In the genomic region with DNA sequence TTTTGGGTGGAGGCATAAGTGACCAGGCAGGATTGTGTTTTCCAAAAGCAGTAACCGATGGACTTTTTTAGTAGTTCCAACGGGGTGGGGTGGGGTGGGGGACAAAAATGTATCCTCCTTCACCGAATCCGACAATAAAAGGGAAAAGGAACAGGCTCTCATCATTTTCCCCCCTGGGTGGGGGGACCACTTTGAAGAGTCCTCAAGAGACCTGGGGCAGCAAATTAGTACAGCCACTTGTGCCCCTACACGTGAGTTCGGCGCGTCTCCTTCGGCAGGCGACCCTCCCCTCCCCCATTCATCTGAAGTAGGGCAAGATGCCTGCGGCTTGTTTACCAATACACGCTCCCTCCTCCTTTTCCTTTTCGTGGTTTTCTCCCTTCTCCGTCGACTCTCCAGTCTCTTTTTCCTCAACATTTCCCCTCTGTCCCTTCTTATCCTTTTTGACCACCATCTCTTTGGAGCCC, we compare ENCODE assay signal across 10 mouse cellular contexts. TPM values are rescaled to one million over a fixed set of nuclear protein-coding genes. Genes with fewer than 3 reads are reported as not detected.
A peak's percentile ranks its signal among the peaks of the same experiment; 100 is the strongest.
DNase-seq lines count a peak whose midpoint lies in the region; ATAC-seq and TF ChIP-seq lines count a peak whose summit lies in the region.
"Had no signal": no experiment of that assay in that cellular context is flagged by ENCODE, and none has a peak within 500 bp of the region (broad histone marks: within the 10 kb centered on the region; RNA-seq: fewer than 3 reads in every experiment).

No protein-coding gene starts in this region.

- H3K9me3 ChIP-seq in heart, postnatal 0 days (replicated peaks; ENCODE audit: control insufficient read depth, low read length) = no peaks in the 10 kb centered on the region
- H3K9me3 ChIP-seq in forebrain, postnatal 0 days (ENCODE audit: low read length) = no peaks in the 10 kb centered on the region
- no peaks in the 10 kb centered on the region for H3K9me3 ChIP-seq in midbrain, postnatal 0 days (ENCODE audit: low read length)

- TF ChIP-seq EP300 in heart, postnatal 0 days (IDR thresholded peaks at IDR 0.05; ENCODE audit: low read depth) = no peak
- no peak for TF ChIP-seq EP300 in heart, adult 2 months (IDR thresholded peaks at IDR 0.05; ENCODE audit: insufficient read depth, low read depth, low read length)

- no peak overlapping the region for H3K27ac ChIP-seq in heart, postnatal 0 days (ENCODE audit: low read depth)
- H3K27ac ChIP-seq in heart, adult 2 months = no peak overlapping the region
- 0 out of 2 replicates have a peak overlapping the region, but pooled peaks have one; percentile 24 for H3K27ac ChIP-seq in forebrain, postnatal 0 days (ENCODE audit: low read depth, low read length)
- no peak overlapping the region for H3K27ac ChIP-seq in midbrain, postnatal 0 days (ENCODE audit: low read depth, low read length)

- H3K4me1 ChIP-seq in heart, postnatal 0 days (ENCODE audit: control insufficient read depth, insufficient read depth) = peaks cover 16% of the 10 kb centered on the region; the same call in 1 of the 2 replicates
- H3K4me1 ChIP-seq in heart, adult 2 months (ENCODE audit: control insufficient read depth, insufficient read depth, low read length) = no peaks in the 10 kb centered on the region
- 0 out of 2 replicates have a peak, but pooled peaks cover 5% of the 10 kb centered on the region for H3K4me1 ChIP-seq in forebrain, postnatal 0 days (ENCODE audit: insufficient read depth)
- H3K4me1 ChIP-seq in midbrain, postnatal 0 days (ENCODE audit: insufficient read depth, low read length) = no peaks in the 10 kb centered on the region

- intact Hi-C loops in heart, adult 2 months (cut with DNase I) = loop anchor here (10.0 kb wide), 3 partner anchors 215 to 565 kb away; a partner anchor contains a TSS

- WGBS in heart, postnatal 0 days = 1% methylated on average over 15 of the region's 15 CpGs
- 2% methylated on average over 15 of the region's 15 CpGs for WGBS in heart, adult 2 months
- under 1% methylated on average over 14 of the region's 15 CpGs for WGBS in forebrain, postnatal 0 days
- WGBS in midbrain, postnatal 0 days = under 1% methylated on average over 15 of the region's 15 CpGs

- no peak for ATAC-seq in heart, postnatal 0 days (ENCODE audit: insufficient read depth, low read depth)
- no peak for ATAC-seq in forebrain, postnatal 0 days
- ATAC-seq in midbrain, postnatal 0 days (ENCODE audit: low FRiP score) = no peak

- peak overlapping the region; percentile 34; the same call in 1 of the 2 replicates for H3K4me3 ChIP-seq in heart, postnatal 0 days (ENCODE audit: low read depth, low read length)
- no peak overlapping the region for H3K4me3 ChIP-seq in heart, adult 2 months
- H3K4me3 ChIP-seq in forebrain, postnatal 0 days (ENCODE audit: low read depth, low read length) = peak overlapping the region; percentile 31
- no peak overlapping the region for H3K4me3 ChIP-seq in midbrain, postnatal 0 days (ENCODE audit: low read depth, low read length)

- H3K4me2 ChIP-seq in heart, postnatal 0 days (ENCODE audit: low read depth, low read length) = peak overlapping the region; percentile 15; the same call in 1 of the 2 replicates
- peak overlapping the region; percentile 48 for H3K4me2 ChIP-seq in forebrain, postnatal 0 days (ENCODE audit: low read depth)
- peak overlapping the region; percentile 34 for H3K4me2 ChIP-seq in midbrain, postnatal 0 days (ENCODE audit: low read depth, low read length, poor library complexity, severe bottlenecking)
- H3K4me2 ChIP-seq: lung, embryonic 14.5 days had no signal

- H3K9ac ChIP-seq in heart, postnatal 0 days (replicated peaks; ENCODE audit: low read depth, low read length) = no peak overlapping the region
- H3K9ac ChIP-seq in heart, adult 2 months (ENCODE audit: low read depth, low read length) = no peak overlapping the region
- no peak overlapping the region for H3K9ac ChIP-seq in forebrain, postnatal 0 days
- H3K9ac ChIP-seq in midbrain, postnatal 0 days (replicated peaks; ENCODE audit: low read length, poor library complexity, severe bottlenecking) = no peak overlapping the region
- H3K9ac ChIP-seq: lung, embryonic 14.5 days had no signal

- peaks cover 90% of the 10 kb centered on the region for H3K27me3 ChIP-seq in heart, postnatal 0 days (ENCODE audit: control insufficient read depth, insufficient read depth, low read length)
- H3K27me3 ChIP-seq in heart, adult 2 months (ENCODE audit: control insufficient read depth, insufficient read depth, low read length) = peaks cover 22% of the 10 kb centered on the region
- H3K27me3 ChIP-seq in forebrain, postnatal 0 days (ENCODE audit: insufficient read depth, low read length) = peaks cover 29% of the 10 kb centered on the region
- H3K27me3 ChIP-seq in midbrain, postnatal 0 days (ENCODE audit: insufficient read depth, low read length) = peaks cover 87% of the 10 kb centered on the region

- no peak for TF ChIP-seq CTCF in heart, postnatal 0 days (IDR thresholded peaks at IDR 0.05; ENCODE audit: low read depth)
- no peak for TF ChIP-seq CTCF in heart, adult 2 months (IDR thresholded peaks at IDR 0.05)
- TF ChIP-seq CTCF in forebrain, postnatal 0 days (IDR thresholded peaks at IDR 0.05; ENCODE audit: low read depth) = no peak
- no peak for TF ChIP-seq CTCF in midbrain, postnatal 0 days (IDR thresholded peaks at IDR 0.05)

- H3K36me3 ChIP-seq in heart, postnatal 0 days (replicated peaks; ENCODE audit: control insufficient read depth, insufficient read depth, low read length) = no peaks in the 10 kb centered on the region
- no peaks in the 10 kb centered on the region for H3K36me3 ChIP-seq in heart, adult 2 months (ENCODE audit: control insufficient read depth, insufficient read depth, low read length)
- no peaks in the 10 kb centered on the region for H3K36me3 ChIP-seq in forebrain, postnatal 0 days (ENCODE audit: insufficient read depth)
- no peaks in the 10 kb centered on the region for H3K36me3 ChIP-seq in midbrain, postnatal 0 days (ENCODE audit: insufficient read depth, low read length)

- H3K79me2 ChIP-seq in heart, adult 2 months (replicated peaks; ENCODE audit: control insufficient read depth, insufficient read depth, low read length) = no peaks in the 10 kb centered on the region

- no peak for DNase-seq in heart, postnatal 0 days (ENCODE audit: low spot score)
- no peak for DNase-seq in heart, adult 2 months
- DNase-seq in cerebellum, postnatal 10 days = peak; percentile 82 to 85
- DNase-seq in forebrain, postnatal 0 days = no peak
- DNase-seq in midbrain, postnatal 0 days (ENCODE audit: low spot score) = no peak
- no peak for DNase-seq in frontal cortex, postnatal 36 days (ENCODE audit: low spot score in 2 of 2)
- no peak for DNase-seq in right cerebral cortex, postnatal 10 days (ENCODE audit: low spot score in 2 of 2)
- no peak for DNase-seq in natural killer cell, adult 2 months (ENCODE audit: low spot score in 2 of 2)
- DNase-seq: lung, embryonic 14.5 days had no signal

- TF ChIP-seq POLR2A in heart, adult 2 months (IDR thresholded peaks at IDR 0.05; ENCODE audit: insufficient read depth, low read depth, low read length) = no peak

RNA-seq across cellular contexts. Expression of a gene that starts 20.6 kb away (rescaled TPM):
- total RNA-seq in heart, postnatal 0 days (2014; rRNA removed; ENCODE audit: low replicate concordance) = not detected in 2 replicates
- polyA plus RNA-seq in heart, postnatal 0 days (2015; fragmentation: Nextera tagmentation; extraction: Ambion mirVana) = 0.05 and 0.15 TPM in 2 replicates
- total RNA-seq in heart, adult 2 months (2021) = not detected
- polyA plus RNA-seq in heart, adult 2 months (2012; rRNA removed) = not detected in 2 replicates
- 19.0 and 32.9 TPM in 2 replicates for total RNA-seq in forebrain, postnatal 0 days (2014; rRNA removed)
- 14.6 and 19.0 TPM in 2 replicates for polyA plus RNA-seq in forebrain, postnatal 0 days (2015; fragmentation: Nextera tagmentation; extraction: Ambion mirVana)
- 15.4 and 27.1 TPM in 2 replicates for total RNA-seq in midbrain, postnatal 0 days (2014; rRNA removed)
- polyA plus RNA-seq in midbrain, postnatal 0 days (2015; fragmentation: Nextera tagmentation; extraction: Ambion mirVana) = 6.9 and 11.3 TPM in 2 replicates
- total RNA-seq: hematopoietic stem cell, adult 5-6 weeks had no signal
- polyA plus RNA-seq: lung, embryonic 14.5 days had no signal

Comparison
In these comparisons a context has a peak if more than half of its experiments do, and no peak if none do; other contexts are left out.
1. H3K4me3 ChIP-seq: peak in heart, postnatal 0 days (single experiment) and forebrain, postnatal 0 days (single experiment); none in heart, adult 2 months (single experiment) and midbrain, postnatal 0 days (single experiment).
2. DNase-seq: peak in cerebellum, postnatal 10 days (2 of 2); none in heart, postnatal 0 days (single experiment), heart, adult 2 months (0 of 2), forebrain, postnatal 0 days (single experiment), midbrain, postnatal 0 days (single experiment), frontal cortex, postnatal 36 days (0 of 2), right cerebral cortex, postnatal 10 days (0 of 2) and natural killer cell, adult 2 months (0 of 2).
3. RNA of a gene that starts 20.6 kb away (total RNA-seq): 19.0 to 32.9 TPM in forebrain, postnatal 0 days and 15.4 to 27.1 TPM in midbrain, postnatal 0 days; not detected in heart, postnatal 0 days and not detected in heart, adult 2 months; every median in the first group is over 10 times any median in the second.
4. Peak in every context shown above with its lines, with median percentiles within 50 percentile points of each other: H3K4me2 ChIP-seq.